Mouse (Mus musculus) kidney, embryonic 16.5 days (tissue): ENCODE data around the gene Ubxn11. TPM values are rescaled to one million over a fixed set of nuclear protein-coding genes. Genes with fewer than 3 reads are reported as not detected.
A peak's percentile ranks its signal among the peaks of the same experiment; 100 is the strongest.
"Not testable (repeated sequence)": the region's sequence is repeated elsewhere in the genome, so short reads cannot be mapped to it uniquely, and the experiment has no call there.

Experiments used
- ATAC-seq: fragments of 200-750 bp; cut with Nextera tagmentation; 2 replicates; pipeline ENCODE4 v1.8.0; 2017; ENCODE audit warnings: moderate TSS enrichment; ENCODE audit not compliant: low FRiP score, low TSS enrichment
- H3K27ac ChIP-seq: fragments of 300-500 bp; sonication (generic); 2 replicates; pipeline ENCODE4 v1.5.1; 2014; ENCODE audit warnings: low read length
- H3K27me3 ChIP-seq: fragments of 300-500 bp; sonication (generic); 2 replicates; pipeline ENCODE4 v1.6.1; 2014; ENCODE audit warnings: low read length, control low read depth, mixed read lengths; ENCODE audit not compliant: insufficient read depth
- H3K36me3 ChIP-seq: fragments of 300-500 bp; sonication (generic); 2 replicates; pipeline ENCODE4 v1.6.1; 2014; ENCODE audit warnings: low read length, control low read depth, mixed read lengths; ENCODE audit not compliant: insufficient read depth
- H3K4me1 ChIP-seq: fragments of 300-500 bp; sonication (generic); 2 replicates; pipeline ENCODE4 v1.6.1; 2014; ENCODE audit warnings: low read length, control low read depth, mixed read lengths; ENCODE audit not compliant: insufficient read depth
- H3K4me2 ChIP-seq: fragments of 300-500 bp; sonication (generic); replicated peaks from 2 replicates; pipeline ENCODE4 v1.6.1; 2014; ENCODE audit warnings: low read depth, low read length
- H3K4me3 ChIP-seq: fragments of 300-500 bp; sonication (generic); 2 replicates; pipeline ENCODE4 v1.5.1; 2014; ENCODE audit warnings: mild to moderate bottlenecking, low read length
- H3K9ac ChIP-seq: fragments of 300-500 bp; sonication (generic); replicated peaks from 2 replicates; pipeline ENCODE4 v1.6.1; 2014; ENCODE audit warnings: low read length
- H3K9me3 ChIP-seq: fragments of 300-500 bp; sonication (generic); 2 replicates; pipeline ENCODE4 v1.6.1; 2016; ENCODE audit warnings: low read length, control low read depth
- WGBS: fragments of 180-500 bp; shearing (Covaris S2); extraction: QIAGEN DNeasy Blood & Tissue Kit; methylation state at CpG from one replicate; pipeline ENCODE4 v1.1.7; 2014; 5-methylcytosine and 5-hydroxymethylcytosine counted together
- polyA plus RNA-seq: library from polyadenylated mRNA; unstranded; fragments of >200 nt; fragmentation: Nextera tagmentation; extraction: Ambion mirVana; gene quantifications from 2 replicates; pipeline ENCODE4 v1.2.1, GENCODE M21; 2015

Gene Ubxn11
- polyA plus RNA-seq, 1 experiment from 2014 or later = 13.8 TPM

- Histone ChIP-seq H3K9ac (no peak overlapping the region), H3K4me2 (no peak overlapping the region), H3K9me3 (no peaks in the 10 kb centered on the region), H3K27ac (no peak overlapping the region), H3K27me3 (no peaks in the 10 kb centered on the region), H3K4me1 (peaks cover 5% of the 10 kb centered on the region; the same call in 1 of the 2 replicates), H3K4me3 (no peak overlapping the region), H3K36me3 (peaks cover 26% of the 10 kb centered on the region)
- WGBS = 92% methylated on average over 6 of the region's 6 CpGs
- ATAC-seq = no peak
Measured at GRCm38 (mm10) chr4:134155531-134155930, 53.2 kb downstream of the Ubxn11 start.

- no peaks in the 10 kb centered on the region for H3K27me3 ChIP-seq
- H3K27ac ChIP-seq = no peak overlapping the region; the same call in 1 of the 2 replicates
- H3K9me3 ChIP-seq = no peaks in the 10 kb centered on the region
- no peak overlapping the region for H3K4me3 ChIP-seq
- H3K9ac ChIP-seq = no peak overlapping the region
- peaks cover 23% of the 10 kb centered on the region for H3K36me3 ChIP-seq
- WGBS = 88% methylated on average over 10 of the region's 10 CpGs
- ATAC-seq = no peak
- peaks cover 5% of the 10 kb centered on the region; the same call in 1 of the 2 replicates for H3K4me1 ChIP-seq
- H3K4me2 ChIP-seq = no peak overlapping the region
Measured at GRCm38 (mm10) chr4:134155961-134156465, 53.6 kb downstream of the Ubxn11 start.

- H3K27ac ChIP-seq = no peak overlapping the region
- peaks cover 15% of the 10 kb centered on the region for H3K36me3 ChIP-seq
- H3K4me2 ChIP-seq = no peak overlapping the region
- no peak overlapping the region for H3K9ac ChIP-seq
- H3K4me3 ChIP-seq = no peak overlapping the region
- H3K27me3 ChIP-seq = no peaks in the 10 kb centered on the region
- peak; percentile 61; the same call in 1 of the 2 replicates for ATAC-seq
- 25% methylated on average over 8 of the region's 8 CpGs for WGBS
- peaks cover 5% of the 10 kb centered on the region; the same call in 1 of the 2 replicates for H3K4me1 ChIP-seq
- H3K9me3 ChIP-seq = no peaks in the 10 kb centered on the region
Measured at GRCm38 (mm10) chr4:134156744-134157143, 54.4 kb downstream of the Ubxn11 start.

GRCm38 (mm10) chr4:134157558-134157957 lies 55.2 kb downstream of the Ubxn11 start:
- H3K4me2 ChIP-seq = no peak overlapping the region
- H3K4me3 ChIP-seq = no peak overlapping the region
- peaks cover 5% of the 10 kb centered on the region; the same call in 1 of the 2 replicates for H3K4me1 ChIP-seq
- no peaks in the 10 kb centered on the region for H3K9me3 ChIP-seq
- H3K9ac ChIP-seq = no peak overlapping the region
- peaks cover 15% of the 10 kb centered on the region for H3K36me3 ChIP-seq
- no peaks in the 10 kb centered on the region for H3K27me3 ChIP-seq
- WGBS = 86% methylated on average over 2 of the region's 2 CpGs
- no peak for ATAC-seq
- H3K27ac ChIP-seq = no peak overlapping the region

GRCm38 (mm10) chr4:134158774-134159173 lies 56.4 kb downstream of the Ubxn11 start:
- ATAC-seq = peak; percentile 70; the same call in 1 of the 2 replicates
- Histone ChIP-seq H3K27me3 (no peaks in the 10 kb centered on the region), H3K36me3 (peaks cover 10% of the 10 kb centered on the region), H3K4me3 (no peak overlapping the region), H3K9ac (no peak overlapping the region), H3K27ac (peak overlapping the region; percentile 45), H3K4me2 (0 out of 2 replicates have a peak overlapping the region, but pooled peaks have one; percentile 0), H3K9me3 (no peaks in the 10 kb centered on the region), H3K4me1 (peaks cover 5% of the 10 kb centered on the region; the same call in 1 of the 2 replicates)
- 75% methylated on average over 6 of the region's 6 CpGs for WGBS

GRCm38 (mm10) chr4:134160071-134160470 lies 57.7 kb downstream of the Ubxn11 start:
- H3K4me1 ChIP-seq, H3K9me3 ChIP-seq, ATAC-seq, H3K27me3 ChIP-seq, H3K36me3 ChIP-seq: not testable (repeated sequence)
- Histone ChIP-seq H3K9ac (peak overlapping the region; percentile 62), H3K4me3 (peak overlapping the region; percentile 58), H3K4me2 (peak overlapping the region; percentile 44), H3K27ac (peak overlapping the region; percentile 56; the same call in 1 of the 2 replicates)
- WGBS = 8% methylated on average over 30 of the region's 30 CpGs

- Histone ChIP-seq H3K9me3 (no peaks in the 10 kb centered on the region), H3K9ac (no peak overlapping the region), H3K36me3 (peaks cover 7% of the 10 kb centered on the region), H3K4me2 (0 out of 2 replicates have a peak overlapping the region, but pooled peaks have one; percentile 21), H3K27me3 (no peaks in the 10 kb centered on the region), H3K4me3 (peak overlapping the region; percentile 6; the same call in 1 of the 2 replicates), H3K27ac (peak overlapping the region; percentile 54), H3K4me1 (no peaks in the 10 kb centered on the region)
- 81% methylated on average over 5 of the region's 6 CpGs for WGBS
- no peak for ATAC-seq
Measured at GRCm38 (mm10) chr4:134164591-134164990, 62.2 kb downstream of the Ubxn11 start.

GRCm38 (mm10) chr4:134165024-134165423 lies 62.7 kb downstream of the Ubxn11 start:
- Histone ChIP-seq H3K9me3 (no peaks in the 10 kb centered on the region), H3K9ac (no peak overlapping the region), H3K4me1 (no peaks in the 10 kb centered on the region), H3K27ac (peak overlapping the region; percentile 54), H3K4me3 (peak overlapping the region; percentile 6; the same call in 1 of the 2 replicates), H3K27me3 (no peaks in the 10 kb centered on the region), H3K4me2 (0 out of 2 replicates have a peak overlapping the region, but pooled peaks have one; percentile 21), H3K36me3 (peaks cover 7% of the 10 kb centered on the region)
- WGBS = 69% methylated on average over 6 of the region's 6 CpGs
- no peak for ATAC-seq

GRCm38 (mm10) chr4:134165548-134166465 lies 63.4 kb downstream of the Ubxn11 start:
- Histone ChIP-seq H3K4me2 (no peak overlapping the region), H3K36me3 (peaks cover 7% of the 10 kb centered on the region), H3K4me3 (no peak overlapping the region), H3K9ac (no peak overlapping the region), H3K27me3 (no peaks in the 10 kb centered on the region), H3K27ac (no peak overlapping the region), H3K9me3 (no peaks in the 10 kb centered on the region), H3K4me1 (no peaks in the 10 kb centered on the region)
- 79% methylated on average over 3 of the region's 3 CpGs for WGBS
- ATAC-seq = no peak
